Mouse (Mus musculus) adipocyte (in vitro differentiated cells): Measurements from ENCODE around the gene Det1.

Experiments used
- DNase-seq: peaks from one replicate; pipeline ENCODE4 v3.0.0-alpha.2; 2016; ENCODE audit warnings: low spot score

The Det1 gene

GRCm38 (mm10) chr7:78782639-78783581 lies 64.2 kb downstream of the Det1 start, which contains the start of the genes Mrps11 and Mrpl46:
Mrps11 (plus strand) TSS chr7:78783119.
Mrpl46 (minus strand) TSS chr7:78783531.
- peak; percentile 82 for DNase-seq

DNA sequence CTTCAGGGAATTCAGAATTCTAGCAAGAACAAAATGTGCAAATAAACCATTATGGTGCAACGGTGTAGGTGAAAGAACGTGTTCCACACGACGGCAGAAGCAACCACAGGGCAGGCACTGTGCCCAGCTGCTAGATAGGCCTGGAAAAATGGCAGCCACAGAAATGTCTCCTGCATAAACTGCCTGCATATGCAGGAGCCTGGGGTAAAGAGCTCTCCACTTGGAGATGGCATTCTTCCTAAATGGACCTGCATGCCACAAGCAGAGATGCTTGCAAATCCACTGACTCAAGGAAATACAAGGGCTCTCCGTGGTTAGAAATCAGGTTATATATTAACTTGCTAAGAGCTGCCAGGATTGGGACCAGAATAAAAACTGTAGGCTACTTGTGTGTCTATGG lies 68.3 kb downstream of the Det1 start:
- DNase-seq = no peak
